Mouse (Mus musculus) MEL (cell line): ENCODE data around the gene Gabra5.

Experiments used
- CTCF ChIP-seq, 3 experiments: IDR thresholded peaks in 2 of 3; conservative IDR thresholded peaks in 1 of 3; 2 replicates each; pipeline ENCODE4 v1.5.1; 2011 to 2012; ENCODE audit warnings: low read length in 3 of 3, low read depth in 2 of 3, mild to moderate bottlenecking in 2 of 3, improper control_type of control experiment in 1 of 3, inconsistent platforms in 1 of 3, mixed read lengths in 1 of 3, moderate library complexity in 1 of 3; ENCODE audit not compliant: control insufficient read depth in 1 of 3, insufficient read depth in 1 of 3, poor library complexity in 1 of 3, severe bottlenecking in 1 of 3
- GABPA ChIP-seq: IDR thresholded peaks from 2 replicates; pipeline ENCODE4 v1.6.1; 2012; ENCODE audit warnings: low read depth, mild to moderate bottlenecking, inconsistent platforms, low read length, improper control_type of control experiment, moderate library complexity
- GATA1 ChIP-seq: IDR thresholded peaks from 2 replicates; pipeline ENCODE4 v1.6.1; 2011; ENCODE audit warnings: low read depth, low read length, improper control_type of control experiment
- MAFK ChIP-seq: IDR thresholded peaks from 2 replicates; pipeline ENCODE4 v1.6.1; 2011; ENCODE audit warnings: low read depth, mild to moderate bottlenecking, low read length, improper control_type of control experiment, borderline replicate concordance
- MAX ChIP-seq: IDR thresholded peaks from 2 replicates; pipeline ENCODE4 v1.6.1; 2011; ENCODE audit warnings: low read length, improper control_type of control experiment
- POLR2A ChIP-seq, 2 experiments: IDR thresholded peaks; 2 replicates each; pipeline ENCODE4 v1.6.1; 2011 to 2012; ENCODE audit warnings: low read length in 2 of 2, mild to moderate bottlenecking in 2 of 2, control low read depth in 1 of 2, improper control_type of control experiment in 1 of 2, low read depth in 1 of 2, moderate library complexity in 1 of 2; ENCODE audit not compliant: control insufficient read depth in 1 of 2, insufficient read depth in 1 of 2, poor library complexity in 1 of 2
- RAD21 ChIP-seq: IDR thresholded peaks from 2 replicates; pipeline ENCODE4 v1.6.1; 2011; ENCODE audit warnings: mild to moderate bottlenecking, low read depth, low read length, improper control_type of control experiment
- USF1 ChIP-seq: IDR thresholded peaks from 2 replicates; pipeline ENCODE4 v1.6.1; 2014; ENCODE audit warnings: low read depth, mild to moderate bottlenecking, inconsistent platforms, low read length, improper control_type of control experiment, moderate library complexity
- ZMIZ1 ChIP-seq: IDR thresholded peaks from 2 replicates; pipeline ENCODE4 v1.6.1; 2012; ENCODE audit warnings: low read depth, mild to moderate bottlenecking, inconsistent platforms, low read length, improper control_type of control experiment, moderate library complexity

DNA sequence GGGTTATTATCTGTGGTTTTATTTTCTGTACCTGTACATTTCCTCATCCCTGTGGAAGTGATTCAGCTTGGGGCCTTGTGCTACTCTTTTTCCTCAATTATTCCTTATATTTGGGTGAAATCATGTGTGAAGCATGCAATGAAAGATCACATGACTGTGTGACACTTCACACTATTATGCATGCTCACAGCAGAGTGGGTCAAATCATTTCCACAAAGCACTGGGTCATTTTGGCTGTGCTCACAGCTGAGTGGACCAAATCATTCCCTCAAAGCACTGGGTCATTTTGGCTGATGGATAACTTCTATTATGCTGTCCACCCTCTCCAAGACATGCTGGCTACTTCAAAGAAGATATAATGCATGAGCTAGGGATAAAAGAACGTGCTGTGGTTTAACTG, 97.0 kb downstream of the Gabra5 start:
- TF ChIP-seq CTCF (IDR thresholded peaks at IDR 0.05 in 2 of 3, conservative IDR thresholded peaks at IDR 0.05 in 1 of 3; ENCODE audit: control insufficient read depth in 1 of 3, insufficient read depth in 1 of 3, low read depth in 2 of 3, low read length in 3 of 3, poor library complexity in 1 of 3, severe bottlenecking in 1 of 3), result no peak
- TF ChIP-seq RAD21, result no peak
- no peak for TF ChIP-seq POLR2A (IDR thresholded peaks at IDR 0.05; ENCODE audit: control insufficient read depth in 1 of 2, insufficient read depth in 1 of 2, low read depth in 1 of 2, low read length in 2 of 2, poor library complexity in 1 of 2)
- no peak for TF ChIP-seq GATA1
- TF ChIP-seq ZMIZ1, result no peak
- TF ChIP-seq GABPA, result no peak
- TF ChIP-seq MAX, result no peak
- TF ChIP-seq MAFK, result no peak
- TF ChIP-seq USF1, result no peak
